Mouse (Mus musculus): ENCODE results near the gene Olfr446.

Olfr446 gene

DNA sequence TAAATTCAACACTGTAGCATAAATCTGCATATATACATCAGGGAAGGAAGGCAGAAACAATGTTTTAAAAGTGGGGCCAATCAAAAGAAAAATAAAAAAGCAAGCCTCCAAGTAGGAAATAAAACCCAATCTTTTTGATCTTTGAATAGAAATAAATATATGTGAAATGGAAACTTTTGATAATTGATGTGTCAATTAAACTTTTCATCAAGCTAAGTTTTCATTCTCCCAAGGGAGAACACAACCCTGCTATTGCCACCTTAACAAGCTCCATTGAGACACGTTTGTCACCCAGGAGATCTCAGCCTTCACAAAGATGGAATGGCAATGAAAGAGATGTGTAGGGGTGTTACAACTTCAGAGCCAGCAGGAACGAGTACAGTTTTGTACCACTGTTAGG, at the start of gene Olfr446:
Gene Olfr446, plus strand, starts transcription at position 301 of the 400 bp plus-strand sequence.
- DNase-seq, result no peak

DNA sequence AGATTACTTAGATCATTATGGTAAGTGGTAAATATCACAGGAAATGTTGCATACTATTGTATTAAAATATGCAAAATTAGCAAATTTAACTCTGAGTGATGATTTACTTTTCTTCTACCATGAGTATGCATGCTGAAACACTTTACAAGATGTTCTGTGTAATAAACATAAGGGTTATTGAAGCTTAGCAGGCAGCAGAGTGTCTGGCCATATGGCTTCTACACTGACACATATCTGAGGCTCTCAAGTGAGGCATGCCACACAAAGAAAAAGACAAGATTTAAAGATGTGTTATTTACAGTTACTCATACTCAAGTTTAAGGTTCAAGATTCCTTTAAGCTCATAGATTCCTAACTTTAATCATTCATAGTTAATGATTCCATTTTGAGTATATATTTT, 44.9 kb upstream of the Olfr446 start:
- no peak for DNase-seq

GRCm38 (mm10) chr6:42890141-42890540, 31.0 kb upstream of the Olfr446 start, which contains the start of gene Olfr448:
Olfr448 (plus strand) TSS chr6:42890441.
- no peak for DNase-seq

DNA sequence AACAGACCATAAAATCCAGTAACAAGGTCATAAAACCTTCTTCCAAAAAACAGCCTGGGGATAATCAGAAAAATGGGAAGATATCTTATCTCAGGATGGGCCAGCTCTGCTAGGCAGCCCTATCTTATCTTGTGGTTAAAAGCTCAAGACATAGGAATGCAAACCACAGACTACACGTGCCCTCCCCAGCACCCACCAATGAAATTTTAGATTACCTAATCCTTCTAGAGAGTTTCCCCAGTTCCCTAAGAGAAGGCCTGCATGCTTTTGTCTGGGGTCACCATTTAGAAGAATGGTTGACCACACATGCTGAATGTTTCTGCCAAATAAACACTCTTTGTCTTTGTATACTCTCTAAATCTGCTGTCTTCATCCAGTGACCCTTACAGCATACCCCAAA, 20.8 kb upstream of the Olfr446 start:
- DNase-seq, result no peak

DNA sequence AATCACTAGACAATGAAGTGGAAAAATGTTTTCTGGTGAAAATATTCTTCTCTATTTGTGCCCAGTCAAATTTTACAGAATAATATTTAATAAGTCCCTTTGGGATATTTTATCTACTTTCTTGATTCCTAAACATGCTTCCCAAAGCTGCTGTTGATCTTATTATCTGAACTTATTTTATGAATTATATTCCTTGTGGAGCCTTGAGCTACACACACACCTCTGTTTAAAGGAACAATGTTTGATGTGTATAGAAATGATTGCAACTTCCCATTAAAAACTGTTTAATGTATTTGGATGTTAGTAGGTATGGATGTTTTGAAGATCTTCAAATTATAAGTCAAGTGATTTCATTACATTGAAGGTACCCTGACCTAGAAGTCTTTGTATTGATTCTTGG, 12.6 kb upstream of the Olfr446 start, which contains the start of gene Olfr447:
Gene Olfr447, plus strand, starts transcription at position 301 of the 400 bp plus-strand sequence.
- no peak for DNase-seq

DNA sequence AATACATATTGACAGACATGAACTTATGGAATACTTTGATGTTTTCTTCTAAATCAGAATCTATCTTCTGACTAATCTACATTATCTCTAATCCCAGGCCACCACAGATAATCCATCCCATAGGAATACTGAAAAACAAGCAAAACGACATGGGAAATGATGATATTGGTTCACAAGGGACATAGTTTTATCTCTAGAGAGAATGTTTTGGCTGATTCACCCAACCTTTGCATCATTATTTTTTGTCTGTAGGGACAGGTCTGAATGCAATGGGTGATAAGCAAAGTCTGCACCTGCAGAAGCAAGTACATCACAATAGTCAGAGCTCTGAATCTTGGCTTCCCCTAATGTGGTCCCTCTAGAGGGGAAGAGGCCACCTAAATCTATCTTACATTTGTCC, 27.6 kb downstream of the Olfr446 start, which contains the start of gene Olfr444:
Gene Olfr444, plus strand, starts transcription at position 301 of the 400 bp plus-strand sequence.
- no peak for DNase-seq

GRCm38 (mm10) chr6:42980377-42980776, 59.2 kb downstream of the Olfr446 start:
- DNase-seq, result no peak

Measured in kidney, postnatal 14 days (tissue).